Mouse (Mus musculus) c-Kit-negative CD71-positive TER-119-positive erythroid progenitor cells, embryonic 14.5 days (primary cell): ENCODE results near the gene Rbm20.

Experiments used
- DNase-seq: peaks from one replicate; pipeline ENCODE4 v3.0.0-alpha.2; 2013; ENCODE audit warnings: low read depth, low spot score

The Rbm20 gene

GRCm38 (mm10) chr19:53670625-53671141 lies 6.4 kb upstream of the Rbm20 start:
- DNase-seq, result no peak

GRCm38 (mm10) chr19:53671432-53671831 lies 5.7 kb upstream of the Rbm20 start:
- no peak for DNase-seq

GRCm38 (mm10) chr19:53674131-53674925 lies 2.8 kb upstream of the Rbm20 start:
- no peak for DNase-seq

- no peak for DNase-seq
These were observed 878 bp upstream of the Rbm20 start for GRCm38 (mm10) chr19:53676228-53676627.

GRCm38 (mm10) chr19:53679194-53679593 lies 2.1 kb downstream of the Rbm20 start:
- no peak for DNase-seq

GRCm38 (mm10) chr19:53679981-53680380 lies 2.9 kb downstream of the Rbm20 start:
- no peak for DNase-seq

- DNase-seq, result no peak
These were observed 5.3 kb downstream of the Rbm20 start for GRCm38 (mm10) chr19:53682427-53682826.

GRCm38 (mm10) chr19:53687592-53687991 lies 10.5 kb downstream of the Rbm20 start:
- DNase-seq, result no peak

GRCm38 (mm10) chr19:53690816-53691215 lies 13.7 kb downstream of the Rbm20 start:
- no peak for DNase-seq

- no peak for DNase-seq
These were observed 16.9 kb downstream of the Rbm20 start for GRCm38 (mm10) chr19:53694020-53694419.

GRCm38 (mm10) chr19:53696079-53696478 lies 19.0 kb downstream of the Rbm20 start:
- no peak for DNase-seq

- no peak for DNase-seq
These were observed 19.5 kb downstream of the Rbm20 start for GRCm38 (mm10) chr19:53696655-53697054.

GRCm38 (mm10) chr19:53697376-53698126 lies 20.4 kb downstream of the Rbm20 start:
- DNase-seq, result no peak

- no peak for DNase-seq
These were observed 22.6 kb downstream of the Rbm20 start for GRCm38 (mm10) chr19:53699671-53700070.

GRCm38 (mm10) chr19:53701434-53701833 lies 24.3 kb downstream of the Rbm20 start:
- no peak for DNase-seq

GRCm38 (mm10) chr19:53704895-53705823 lies 28.1 kb downstream of the Rbm20 start:
- DNase-seq, result no peak

- no peak for DNase-seq
These were observed 31.3 kb downstream of the Rbm20 start for GRCm38 (mm10) chr19:53708401-53708800.

- DNase-seq, result no peak
These were observed 33.8 kb downstream of the Rbm20 start for GRCm38 (mm10) chr19:53710861-53711260.

GRCm38 (mm10) chr19:53711261-53711890 lies 34.3 kb downstream of the Rbm20 start:
- DNase-seq, result no peak

GRCm38 (mm10) chr19:53712297-53713025 lies 35.4 kb downstream of the Rbm20 start:
- DNase-seq, result no peak
